Mouse (Mus musculus): ENCODE results near the gene 4930595D18Rik. TPM values are rescaled to one million over a fixed set of nuclear protein-coding genes. Genes with fewer than 3 reads are reported as not detected.

Gene 4930595D18Rik
- total RNA-seq, 4 experiments from 2014 or later: not detected

- no peak for DNase-seq (ENCODE audit: low spot score)
Observed at GRCm38 (mm10) chr12:111137079-111137478, 47.2 kb downstream of the 4930595D18Rik start.

GRCm38 (mm10) chr12:111135953-111136352, 48.3 kb downstream of the 4930595D18Rik start:
- DNase-seq (ENCODE audit: low spot score): no peak

GRCm38 (mm10) chr12:111134791-111135733, 49.2 kb downstream of the 4930595D18Rik start:
- DNase-seq (ENCODE audit: low spot score): peak; percentile 13

GRCm38 (mm10) chr12:111134169-111134568, 50.1 kb downstream of the 4930595D18Rik start:
- peak; percentile 9 for DNase-seq (ENCODE audit: low spot score)

GRCm38 (mm10) chr12:111125666-111126065, 58.6 kb downstream of the 4930595D18Rik start:
- no peak for DNase-seq (ENCODE audit: low spot score)

DNA sequence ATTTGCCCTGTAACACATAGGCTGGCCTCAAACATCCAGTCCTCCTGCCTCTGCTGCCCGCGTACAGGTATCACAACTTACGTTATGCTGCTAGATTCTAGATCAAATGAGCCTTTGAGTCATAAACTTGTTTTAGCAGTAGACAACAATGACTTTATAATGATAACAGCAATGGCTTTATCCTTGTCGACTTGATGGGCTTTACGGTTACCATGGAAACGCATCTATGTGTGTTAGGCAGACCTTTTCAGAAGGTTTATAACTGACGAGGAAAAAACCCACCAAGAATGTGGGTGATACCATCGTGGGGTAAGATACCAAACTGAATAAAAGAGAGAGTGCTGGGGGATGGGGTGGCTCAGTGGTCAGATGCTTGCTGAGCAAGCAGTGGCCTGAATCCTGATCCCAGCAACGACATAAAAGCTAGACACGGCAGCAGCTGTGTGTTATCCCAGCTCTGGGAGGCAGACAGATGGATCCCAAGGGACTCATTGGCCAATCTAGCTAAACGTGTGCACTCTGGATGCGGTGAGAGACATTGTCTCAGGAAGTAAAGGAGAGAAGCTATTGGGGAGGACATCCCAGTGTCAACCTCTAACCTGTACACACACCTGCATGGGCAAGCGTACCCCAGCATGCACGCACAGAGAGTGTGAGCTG, 59.6 kb downstream of the 4930595D18Rik start:
- DNase-seq (ENCODE audit: low spot score): no peak

GRCm38 (mm10) chr12:111122332-111122852, 61.9 kb downstream of the 4930595D18Rik start:
- no peak for DNase-seq (ENCODE audit: low spot score)

DNA sequence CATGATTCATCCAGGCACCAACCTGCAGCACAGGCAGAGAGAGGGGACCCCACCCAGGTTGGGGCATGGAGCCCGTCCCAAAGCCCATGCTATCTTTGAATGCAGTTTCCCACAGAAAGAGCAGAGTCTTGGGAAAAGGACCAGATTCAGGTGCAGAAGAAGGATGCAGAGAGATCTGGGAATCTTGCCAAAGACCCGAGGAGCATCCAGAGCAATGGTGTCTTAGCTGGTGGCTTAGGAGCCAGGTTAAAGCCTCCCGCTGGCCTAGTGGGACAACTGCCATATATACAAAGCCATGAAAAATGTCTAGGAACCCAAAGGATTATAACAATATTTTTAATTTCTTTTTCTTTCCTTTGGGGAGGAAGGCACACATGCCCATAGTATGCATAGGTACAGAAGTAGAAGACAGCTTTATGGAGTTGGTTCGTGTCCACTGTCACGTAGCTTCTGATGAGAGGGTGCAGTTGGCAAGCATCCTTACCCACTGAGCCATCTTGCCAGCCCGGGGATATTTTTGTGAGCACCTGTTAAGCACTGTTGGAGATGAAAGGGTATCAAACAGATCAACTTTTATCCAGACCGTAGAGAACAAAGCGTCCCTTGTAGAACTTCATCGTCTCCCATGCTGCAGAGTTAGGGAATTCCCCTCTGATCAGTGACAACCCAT, 63.2 kb downstream of the 4930595D18Rik start:
- DNase-seq (ENCODE audit: low spot score): no peak

GRCm38 (mm10) chr12:111119506-111120085, 64.7 kb downstream of the 4930595D18Rik start:
- no peak for DNase-seq (ENCODE audit: low spot score)

DNA sequence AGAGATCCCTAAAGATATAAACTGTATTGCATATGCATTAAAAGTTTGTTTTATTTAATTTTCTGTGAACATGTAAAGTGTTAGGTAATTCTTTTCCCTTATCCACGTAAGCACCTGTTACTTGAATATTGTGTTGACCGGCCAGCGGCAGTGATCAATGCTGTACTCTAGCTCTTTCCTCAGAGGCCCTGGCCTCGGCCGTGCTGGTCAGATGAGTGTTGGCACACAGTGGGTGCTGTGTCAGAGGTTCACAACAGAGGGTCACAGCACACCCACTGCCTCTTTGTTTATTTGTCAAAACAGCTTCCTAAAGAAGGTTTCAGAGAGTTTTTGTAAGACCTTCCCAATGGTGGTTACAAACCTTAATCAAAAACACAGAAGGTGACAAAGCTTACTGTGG, 69.7 kb downstream of the 4930595D18Rik start:
- DNase-seq (ENCODE audit: low spot score): no peak

DNA sequence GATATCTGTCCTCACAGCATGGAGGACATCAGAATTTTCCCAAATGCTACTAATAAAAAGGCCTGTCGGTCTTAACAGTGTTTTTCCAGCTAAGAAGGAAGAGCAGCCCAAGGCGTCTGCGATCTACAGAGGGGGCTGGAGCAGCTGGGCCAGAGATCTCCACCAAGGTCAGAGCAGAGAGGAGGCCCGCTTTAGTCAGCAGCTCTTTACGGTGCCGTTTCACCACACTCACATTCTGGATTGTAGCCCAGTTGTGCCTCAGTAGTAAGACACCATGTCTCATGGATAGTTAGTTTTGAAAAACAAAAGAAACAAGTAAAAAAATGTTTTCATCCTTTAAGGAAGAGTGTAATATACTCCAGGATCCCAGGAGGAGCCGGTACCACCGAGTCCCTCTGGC, 73.1 kb downstream of the 4930595D18Rik start:
- DNase-seq (ENCODE audit: low spot score): no peak

Other genes with a start within 250 kb of the 4930595D18Rik start
- gene Ankrd9, start 205.5 kb downstream of the 4930595D18Rik start, total RNA-seq (2022): 10 to 100 TPM; 61.3 to 73.8 (median 68.6) TPM
- gene Rcor1, start 145.1 kb downstream of the 4930595D18Rik start, total RNA-seq (2022): 10 to 100 TPM; 11.9 to 14.3 (median 13.4) TPM
- gene Traf3, start 18.1 kb downstream of the 4930595D18Rik start, total RNA-seq (2022): 10 to 100 TPM; 12.5 to 19.0 (median 15.3) TPM
- gene Amn, start 86.6 kb upstream of the 4930595D18Rik start, total RNA-seq (2022): under 1 TPM in 1 of 4 experiments, not detected in 3; 0.41 TPM
- gene Cdc42bpb, start 193.2 kb upstream of the 4930595D18Rik start, total RNA-seq (2022): 10 to 100 TPM; 45.5 to 59.7 (median 53.9) TPM
- not detected for gene Lbhd2, start 222.3 kb upstream of the 4930595D18Rik start, total RNA-seq (2022)
- gene Exoc3l4, start 232.5 kb upstream of the 4930595D18Rik start, total RNA-seq (2022): 1 to 10 TPM; 2.1 to 3.6 (median 3.0) TPM

Data from heart, adult 8-10 months (tissue).